Mouse (Mus musculus) neural tube, embryonic 13.5 days (tissue): Measurements from ENCODE around the gene Eps8l2. TPM values are rescaled to one million over a fixed set of nuclear protein-coding genes. Genes with fewer than 3 reads are reported as not detected.
"Not testable (repeated sequence)": the region's sequence is repeated elsewhere in the genome, so short reads cannot be mapped to it uniquely, and the experiment has no call there.

Experiments
- ATAC-seq: fragments of 200-750 bp; cut with Nextera tagmentation; 2 replicates; pipeline ENCODE4 v1.8.0; 2017; ENCODE audit warnings: low read depth, mild to moderate bottlenecking, moderate TSS enrichment, moderate library complexity
- H3K27ac ChIP-seq: fragments of 300-500 bp; sonication (generic); replicated peaks from 2 replicates; pipeline ENCODE4 v1.5.1; 2015; ENCODE audit warnings: moderate library complexity, mild to moderate bottlenecking, inconsistent platforms
- H3K27me3 ChIP-seq: fragments of 300-500 bp; sonication (generic); 2 replicates; pipeline ENCODE4 v1.6.1; 2015; ENCODE audit warnings: mild to moderate bottlenecking, inconsistent platforms
- H3K36me3 ChIP-seq: fragments of 300-500 bp; sonication (generic); 2 replicates; pipeline ENCODE4 v1.6.1; 2015; ENCODE audit warnings: mild to moderate bottlenecking, inconsistent platforms
- H3K4me1 ChIP-seq: fragments of 300-500 bp; sonication (generic); replicated peaks from 2 replicates; pipeline ENCODE4 v1.6.1; 2015; ENCODE audit warnings: inconsistent platforms
- H3K4me2 ChIP-seq: fragments of 300-500 bp; sonication (generic); 2 replicates; pipeline ENCODE4 v1.6.1; 2015; ENCODE audit warnings: inconsistent platforms, mild to moderate bottlenecking, moderate library complexity
- H3K4me3 ChIP-seq: fragments of 300-500 bp; sonication (generic); 2 replicates; pipeline ENCODE4 v1.5.1; 2015; ENCODE audit warnings: mild to moderate bottlenecking, inconsistent platforms
- H3K9ac ChIP-seq: fragments of 300-500 bp; sonication (generic); 2 replicates; pipeline ENCODE4 v1.6.1; 2015; ENCODE audit warnings: moderate library complexity, mild to moderate bottlenecking, inconsistent platforms
- H3K9me3 ChIP-seq: fragments of 300-500 bp; sonication (generic); 2 replicates; pipeline ENCODE4 v1.6.1; 2016; ENCODE audit warnings: inconsistent platforms
- WGBS: fragments of 180-500 bp; shearing (Covaris S2); methylation state at CpG from one replicate; pipeline ENCODE4 v1.1.7; 2015; 5-methylcytosine and 5-hydroxymethylcytosine counted together
- polyA plus RNA-seq: library from polyadenylated mRNA; unstranded; fragments of >200 nt; fragmentation: Nextera tagmentation; extraction: Ambion mirVana; gene quantifications from 2 replicates; pipeline ENCODE4 v1.2.1, GENCODE M21; 2015

The Eps8l2 gene
- polyA plus RNA-seq, 1 experiment from 2014 or later: 0.43 TPM

DNA sequence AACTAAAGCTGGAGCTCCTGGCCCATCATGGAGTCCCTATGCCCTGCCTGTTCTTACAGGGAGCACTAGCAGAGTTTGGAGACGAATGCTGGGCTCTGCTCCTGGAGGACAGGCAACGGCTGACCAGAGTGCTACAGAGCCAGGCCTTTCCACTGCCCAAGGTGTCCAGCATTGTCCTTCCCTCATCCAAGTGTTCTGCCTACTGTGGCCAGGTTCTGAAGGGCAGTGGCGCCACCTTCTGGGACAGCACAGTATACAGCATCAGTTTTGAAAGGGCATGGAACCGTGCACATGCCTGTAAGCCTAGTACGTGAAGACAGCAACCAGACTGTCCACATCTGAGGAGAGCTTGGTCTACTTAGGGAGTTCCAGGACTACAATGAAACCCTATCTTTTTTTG lies 64.6 kb downstream of the Eps8l2 start:
- Histone ChIP-seq H3K9me3 (no peaks in the 10 kb centered on the region), H3K9ac (no peak overlapping the region), H3K4me2 (no peak overlapping the region), H3K27ac (no peak overlapping the region), H3K4me3 (no peak overlapping the region), H3K36me3 (peaks cover 71% of the 10 kb centered on the region), H3K27me3 (no peaks in the 10 kb centered on the region), H3K4me1 (no peaks in the 10 kb centered on the region)
- peak; percentile 15; the same call in 1 of the 2 replicates for ATAC-seq
- WGBS: 43% methylated on average over 5 of the region's 5 CpGs

DNA sequence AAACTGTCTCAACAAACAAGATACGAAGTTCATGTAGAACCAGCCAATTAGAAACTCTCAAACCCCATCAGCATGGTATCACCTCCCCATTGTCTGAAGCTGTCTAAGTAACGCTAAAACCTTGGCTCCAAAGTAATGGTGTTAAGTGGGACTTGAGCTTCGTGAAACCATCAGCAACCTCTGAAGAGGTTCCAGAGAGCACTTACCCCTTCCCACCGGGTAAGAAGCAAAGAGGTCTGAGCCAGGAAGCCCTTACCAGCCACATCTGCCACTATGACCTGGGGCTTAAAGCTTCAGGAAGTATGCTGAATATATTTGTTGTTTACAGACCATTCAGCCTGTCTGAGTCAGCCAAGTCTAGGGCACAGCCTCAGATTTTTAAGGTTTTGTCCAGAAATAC lies 66.8 kb downstream of the Eps8l2 start:
- H3K4me1 ChIP-seq: peaks cover 5% of the 10 kb centered on the region; the same call in 1 of the 2 replicates
- no peak overlapping the region for H3K9ac ChIP-seq
- WGBS: 83% methylated on average over 4 of the region's 4 CpGs
- H3K4me3 ChIP-seq: no peak overlapping the region
- H3K36me3 ChIP-seq: peaks cover 71% of the 10 kb centered on the region
- no peak overlapping the region for H3K4me2 ChIP-seq
- no peak overlapping the region for H3K27ac ChIP-seq
- ATAC-seq: no peak
- H3K9me3 ChIP-seq: no peaks in the 10 kb centered on the region
- H3K27me3 ChIP-seq: no peaks in the 10 kb centered on the region

DNA sequence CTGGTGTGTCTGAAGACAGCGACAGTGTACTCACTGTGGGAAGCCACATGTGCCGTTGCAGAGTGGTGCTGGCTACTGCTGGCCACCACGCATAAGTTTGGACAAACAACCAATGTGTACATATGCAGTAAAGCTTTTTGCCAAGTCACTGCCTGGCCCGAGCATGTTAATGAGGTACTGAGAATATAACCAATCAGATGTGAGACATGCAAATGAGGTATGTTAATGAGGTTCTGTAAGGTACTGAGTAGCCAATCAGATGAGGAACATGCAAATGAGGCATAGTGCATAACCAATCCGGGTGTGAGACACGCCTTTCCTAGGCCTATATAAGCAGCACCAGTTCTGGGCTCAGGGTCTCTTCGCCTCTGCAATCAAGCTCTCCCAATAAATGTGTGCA lies 69.0 kb downstream of the Eps8l2 start:
- not testable (repeated sequence) for ATAC-seq, H3K9me3 ChIP-seq, H3K4me2 ChIP-seq, H3K27me3 ChIP-seq, H3K9ac ChIP-seq, H3K4me3 ChIP-seq, H3K27ac ChIP-seq, H3K4me1 ChIP-seq
- WGBS: 96% methylated on average over 7 of the region's 7 CpGs
- peaks cover 61% of the 10 kb centered on the region for H3K36me3 ChIP-seq

DNA sequence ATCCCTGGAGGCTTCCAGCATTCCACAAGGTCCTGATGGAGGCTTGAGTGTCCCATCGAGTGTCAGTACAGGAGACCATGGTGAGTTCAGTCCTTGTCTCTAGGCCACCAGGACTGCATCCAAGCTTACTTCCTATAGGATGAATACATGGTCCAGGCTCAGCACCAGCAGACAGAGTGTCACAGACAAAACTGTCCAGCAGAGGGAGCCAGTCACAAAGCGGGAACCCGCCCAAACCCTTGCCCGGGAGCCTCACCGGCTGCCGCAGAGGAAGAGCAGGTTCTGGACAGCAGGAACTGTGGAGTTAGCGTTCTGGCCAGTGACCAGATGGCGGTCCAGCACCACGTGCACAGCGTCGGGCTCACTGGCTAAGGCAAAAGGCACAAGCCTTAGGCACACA lies 70.2 kb downstream of the Eps8l2 start:
- no peak overlapping the region for H3K4me3 ChIP-seq
- no peaks in the 10 kb centered on the region for H3K9me3 ChIP-seq
- peaks cover 14% of the 10 kb centered on the region for H3K4me1 ChIP-seq
- H3K4me2 ChIP-seq: peak overlapping the region; percentile 18; the same call in 1 of the 2 replicates
- H3K36me3 ChIP-seq: peaks cover 53% of the 10 kb centered on the region
- no peak overlapping the region for H3K27ac ChIP-seq
- peak overlapping the region; percentile 53 for H3K9ac ChIP-seq
- WGBS: 13% methylated on average over 11 of the region's 11 CpGs
- H3K27me3 ChIP-seq: no peaks in the 10 kb centered on the region
- no peak for ATAC-seq

DNA sequence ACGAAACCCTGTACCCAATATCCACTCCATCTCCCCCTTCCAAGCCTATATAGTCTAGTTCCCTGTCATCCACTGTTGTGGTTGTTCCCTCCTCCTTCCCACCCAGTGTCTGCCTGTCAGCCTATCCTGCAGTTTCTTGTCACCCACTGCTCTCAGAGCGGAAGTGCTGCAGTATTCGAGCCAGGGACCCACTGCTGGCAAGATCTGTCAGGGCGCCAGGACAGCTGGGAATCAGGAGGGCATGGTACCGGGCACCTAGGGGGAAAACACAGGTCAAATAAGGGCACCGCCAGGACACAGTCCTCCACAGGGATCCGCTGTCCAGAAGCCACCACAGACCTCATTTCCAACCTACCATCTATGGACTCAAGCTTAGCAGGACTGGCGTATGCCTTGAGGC lies 72.0 kb downstream of the Eps8l2 start:
- ATAC-seq: no peak
- no peak overlapping the region for H3K4me2 ChIP-seq
- no peaks in the 10 kb centered on the region for H3K9me3 ChIP-seq
- H3K4me1 ChIP-seq: peaks cover 21% of the 10 kb centered on the region
- H3K27me3 ChIP-seq: no peaks in the 10 kb centered on the region
- no peak overlapping the region for H3K27ac ChIP-seq
- H3K9ac ChIP-seq: no peak overlapping the region; the same call in 1 of the 2 replicates
- WGBS: 93% methylated on average over 8 of the region's 8 CpGs
- no peak overlapping the region for H3K4me3 ChIP-seq
- H3K36me3 ChIP-seq: peaks cover 41% of the 10 kb centered on the region

DNA sequence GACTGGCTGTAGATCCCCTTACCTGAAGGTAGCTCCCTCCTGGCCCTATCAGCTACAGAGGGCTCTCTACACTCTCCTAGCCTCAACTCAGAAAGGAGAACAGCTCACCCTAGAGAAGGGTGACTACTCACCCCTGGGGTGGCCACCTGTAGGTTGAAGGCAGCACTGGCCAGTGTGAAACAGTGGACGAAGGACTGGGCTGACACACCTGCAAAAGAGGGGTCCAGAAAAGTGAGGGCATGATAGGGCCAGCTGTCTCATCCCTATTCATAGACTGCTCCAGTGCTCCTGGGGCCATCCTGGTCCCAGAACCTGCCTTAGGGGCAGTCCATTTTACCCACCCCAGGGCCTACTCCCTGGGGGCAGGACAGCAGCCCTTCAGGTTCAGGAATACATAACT lies 73.0 kb downstream of the Eps8l2 start:
- WGBS: 88% methylated on average over 1 of the region's 1 CpGs
- peaks cover 21% of the 10 kb centered on the region for H3K4me1 ChIP-seq
- no peak for ATAC-seq
- no peaks in the 10 kb centered on the region for H3K9me3 ChIP-seq
- H3K36me3 ChIP-seq: peaks cover 41% of the 10 kb centered on the region
- H3K4me3 ChIP-seq: no peak overlapping the region
- no peaks in the 10 kb centered on the region for H3K27me3 ChIP-seq
- no peak overlapping the region for H3K27ac ChIP-seq
- H3K9ac ChIP-seq: no peak overlapping the region
- no peak overlapping the region for H3K4me2 ChIP-seq

Other genes with a start within 250 kb of the Eps8l2 start
- gene Sigirr, start 238.3 kb upstream of the Eps8l2 start, polyA plus RNA-seq: 1.5 and 3.5 TPM in 2 replicates
- 0.27 TPM in 1 of 2 replicates, not detected in the other for gene Ano9, start 221.1 kb upstream of the Eps8l2 start, polyA plus RNA-seq
- gene Ptdss2, start 216.5 kb upstream of the Eps8l2 start, polyA plus RNA-seq: 63.5 and 77.7 TPM in 2 replicates
- gene Rnh1, start 166.0 kb upstream of the Eps8l2 start, polyA plus RNA-seq: 52.4 and 57.5 TPM in 2 replicates
- 130 and 139 TPM in 2 replicates for gene Hras, start 144.9 kb upstream of the Eps8l2 start, polyA plus RNA-seq
- gene Lrrc56, start 144.7 kb upstream of the Eps8l2 start, polyA plus RNA-seq: 7.6 and 9.0 TPM in 2 replicates
- 1.3 and 1.5 TPM in 2 replicates for gene Lmntd2, start 124.8 kb upstream of the Eps8l2 start, polyA plus RNA-seq
- 29.8 and 31.7 TPM in 2 replicates for gene Rassf7, start 123.0 kb upstream of the Eps8l2 start, polyA plus RNA-seq
- 71.4 and 74.1 TPM in 2 replicates for gene Phrf1, start 110.1 kb upstream of the Eps8l2 start, polyA plus RNA-seq
- gene Irf7, start 72.4 kb upstream of the Eps8l2 start, polyA plus RNA-seq: 1.0 and 1.4 TPM in 2 replicates
- gene Cdhr5, start 62.1 kb upstream of the Eps8l2 start, polyA plus RNA-seq: not detected in 2 replicates
- 3.3 and 5.8 TPM in 2 replicates for gene Sct, start 59.7 kb upstream of the Eps8l2 start, polyA plus RNA-seq
- 0.54 and 1.3 TPM in 2 replicates for gene Drd4, start 46.9 kb upstream of the Eps8l2 start, polyA plus RNA-seq
- 150 and 156 TPM in 2 replicates for gene Deaf1, start 11.2 kb upstream of the Eps8l2 start, polyA plus RNA-seq
- gene Tmem80, start 11.1 kb upstream of the Eps8l2 start, polyA plus RNA-seq: 58.7 and 60.8 TPM in 2 replicates
- 328 and 340 TPM in 2 replicates for gene Taldo1, start 53.3 kb downstream of the Eps8l2 start, polyA plus RNA-seq
- 47.0 and 51.4 TPM in 2 replicates for gene Gatd1, start 75.3 kb downstream of the Eps8l2 start, polyA plus RNA-seq
- gene Cend1, start 90.6 kb downstream of the Eps8l2 start, polyA plus RNA-seq: 94.3 and 111 TPM in 2 replicates
- gene Slc25a22, start 99.0 kb downstream of the Eps8l2 start, polyA plus RNA-seq: 59.6 and 66.7 TPM in 2 replicates
- 3.8 and 3.9 TPM in 2 replicates for gene Pidd1, start 105.1 kb downstream of the Eps8l2 start, polyA plus RNA-seq
- gene Rplp2, start 108.5 kb downstream of the Eps8l2 start, polyA plus RNA-seq: 769 and 771 TPM in 2 replicates
- 17.1 and 17.6 TPM in 2 replicates for gene Pnpla2, start 116.3 kb downstream of the Eps8l2 start, polyA plus RNA-seq
- 5.3 and 9.8 TPM in 2 replicates for gene Cracr2b, start 122.2 kb downstream of the Eps8l2 start, polyA plus RNA-seq
- gene Cd151, start 128.5 kb downstream of the Eps8l2 start, polyA plus RNA-seq: 19.1 and 22.7 TPM in 2 replicates
- gene Polr2l, start 136.3 kb downstream of the Eps8l2 start, polyA plus RNA-seq: 79.3 and 85.0 TPM in 2 replicates
- 54.3 and 57.1 TPM in 2 replicates for gene Tspan4, start 136.4 kb downstream of the Eps8l2 start, polyA plus RNA-seq
- gene Chid1, start 201.0 kb downstream of the Eps8l2 start, polyA plus RNA-seq: 36.9 and 38.6 TPM in 2 replicates
- gene Ap2a2, start 223.3 kb downstream of the Eps8l2 start, polyA plus RNA-seq: 109 and 117 TPM in 2 replicates